Mouse (Mus musculus): Measurements from ENCODE around the gene Ruvbl2. TPM values are rescaled to one million over a fixed set of nuclear protein-coding genes. Genes with fewer than 3 reads are reported as not detected.
A peak's percentile ranks its signal among the peaks of the same experiment; 100 is the strongest.

Ruvbl2 gene
- polyA plus RNA-seq, 1 experiment from 2014 or later: 107 TPM

DNA sequence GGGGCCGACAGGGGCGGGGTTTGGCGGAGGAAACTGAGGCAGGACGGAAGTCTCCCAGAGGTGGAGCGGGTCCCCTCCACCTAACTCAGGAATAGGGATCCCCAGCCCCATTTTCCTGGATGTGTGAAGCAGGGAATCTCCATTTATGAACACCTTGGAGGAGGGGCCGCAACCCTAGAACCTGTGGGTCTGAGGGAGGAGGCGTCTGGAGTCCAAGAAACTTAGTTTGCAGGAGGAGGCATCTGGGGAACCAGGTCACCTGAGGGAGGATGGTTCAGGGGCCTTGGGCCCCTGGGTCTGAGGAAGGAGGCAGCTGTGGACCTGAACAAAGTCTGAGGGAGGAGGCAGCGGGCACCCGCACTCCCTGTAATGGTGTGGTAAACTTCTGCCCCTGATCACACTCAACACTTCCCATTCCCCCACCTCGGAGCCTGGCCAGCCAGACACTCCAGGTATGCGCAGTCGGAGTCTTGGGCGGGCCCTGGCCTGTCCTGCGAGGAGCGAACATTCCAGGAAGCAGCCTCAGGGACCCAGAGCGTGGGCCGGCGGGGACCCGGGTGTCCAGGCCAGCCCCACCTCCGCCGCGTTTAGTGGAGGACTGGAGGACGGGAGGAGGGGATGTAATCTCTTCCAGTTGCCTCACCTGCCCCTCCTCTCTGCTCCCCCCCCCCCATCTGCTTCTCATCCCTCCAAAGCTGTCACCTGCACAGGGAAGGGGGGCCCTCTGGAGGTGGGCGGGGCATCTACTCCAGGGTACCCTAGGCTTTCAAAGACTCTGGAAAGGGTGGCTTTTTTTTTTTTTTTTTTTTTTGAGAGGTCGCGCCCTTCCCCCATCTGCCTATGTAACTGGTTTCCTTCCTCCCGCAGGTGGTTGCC, 23.8 kb downstream of the Ruvbl2 start:
- peak overlapping the region; percentile 88 for H3K4me2 ChIP-seq
- ATAC-seq (replicated peaks): peak; percentile 51
- H3K27me3 ChIP-seq (replicated peaks): peaks cover 95% of the 10 kb centered on the region
- no peaks in the 10 kb centered on the region for H3K36me3 ChIP-seq (replicated peaks)
- 2% methylated on average over 26 of the region's 27 CpGs for WGBS
- peak overlapping the region; percentile 46 for H3K9ac ChIP-seq
- peak overlapping the region; percentile 44 for H3K4me3 ChIP-seq
- no peaks in the 10 kb centered on the region for H3K9me3 ChIP-seq
- no peak overlapping the region for H3K27ac ChIP-seq
- H3K4me1 ChIP-seq: peaks cover 11% of the 10 kb centered on the region

DNA sequence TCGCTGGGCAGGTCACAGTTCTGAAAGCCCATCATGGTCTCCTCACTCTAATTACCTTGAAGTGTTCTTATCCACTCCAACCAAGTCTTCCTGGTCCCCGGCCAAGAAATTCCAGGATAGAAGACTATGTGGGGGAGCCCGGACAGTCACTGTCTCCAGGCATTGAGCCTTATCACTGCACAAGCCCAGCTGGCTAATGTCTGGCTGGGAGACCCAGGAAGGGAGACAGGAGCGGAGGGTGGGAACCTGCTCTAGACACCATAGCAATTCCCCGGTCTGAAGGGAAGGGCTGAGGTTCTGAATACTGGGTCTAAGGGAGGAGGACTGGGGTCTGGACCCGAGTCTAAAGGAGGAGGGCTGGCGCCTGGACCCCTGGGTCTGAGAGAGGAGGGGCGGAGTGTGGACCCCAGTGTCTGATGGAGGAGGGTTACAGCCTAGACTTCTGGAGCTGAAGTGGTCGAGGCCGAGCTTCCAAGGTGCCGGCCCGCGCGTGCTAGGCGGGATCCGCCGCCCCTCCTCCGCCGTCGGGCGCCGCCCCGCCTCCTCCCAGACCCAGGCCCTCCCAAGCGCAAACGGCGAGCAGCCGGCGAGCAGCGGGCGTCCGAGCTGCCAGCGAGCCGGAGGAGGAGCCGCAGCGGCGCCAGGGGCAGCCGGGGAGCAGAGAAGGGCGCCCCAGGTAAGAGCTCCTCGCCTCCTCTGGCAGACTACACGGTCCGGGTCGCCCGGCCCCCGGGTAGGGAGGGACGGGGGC, 24.6 kb downstream of the Ruvbl2 start, which contains the start of gene Ntf5:
Ntf5 (plus strand) TSS at position 583 of the 751 bp plus-strand sequence.
- peak; percentile 62 for ATAC-seq (replicated peaks)
- Histone ChIP-seq H3K9me3 (no peaks in the 10 kb centered on the region), H3K36me3 (replicated peaks) (no peaks in the 10 kb centered on the region), H3K27me3 (replicated peaks) (peaks cover 95% of the 10 kb centered on the region), H3K4me3 (peak within 1 kb of the TSS; percentile 44), H3K4me1 (peaks cover 11% of the 10 kb centered on the region), H3K27ac (no peak within 1 kb of the TSS), H3K9ac (peak within 1 kb of the TSS; percentile 46), H3K4me2 (peak within 1 kb of the TSS; percentile 88)
- 3% methylated on average over 35 of the region's 45 CpGs for WGBS

DNA sequence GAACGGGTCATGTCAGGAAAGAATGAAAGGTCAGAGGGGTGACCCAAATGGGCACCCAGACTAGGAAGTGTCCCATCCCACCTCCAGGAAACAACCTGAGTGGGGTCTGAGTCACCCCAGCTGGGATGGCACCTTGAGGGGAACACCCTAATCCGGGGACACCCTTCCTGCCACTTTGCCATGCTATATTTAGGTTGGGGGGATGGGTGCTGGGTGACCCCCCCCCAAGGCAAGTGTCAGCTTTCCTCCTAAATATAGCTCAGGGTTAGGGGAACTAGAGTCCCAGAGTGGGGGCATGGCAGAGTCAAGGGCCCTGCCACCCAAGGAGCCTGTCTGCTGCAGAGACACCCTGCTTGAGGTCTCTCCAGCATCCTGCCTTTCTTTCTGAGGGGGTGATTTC, 25.5 kb downstream of the Ruvbl2 start:
- Histone ChIP-seq H3K4me1 (peaks cover 11% of the 10 kb centered on the region), H3K27ac (no peak overlapping the region), H3K9ac (no peak overlapping the region), H3K27me3 (replicated peaks) (peaks cover 95% of the 10 kb centered on the region), H3K36me3 (replicated peaks) (no peaks in the 10 kb centered on the region), H3K9me3 (no peaks in the 10 kb centered on the region), H3K4me2 (no peak overlapping the region), H3K4me3 (no peak overlapping the region)
- 90% methylated on average over 2 of the region's 2 CpGs for WGBS
- ATAC-seq (replicated peaks): no peak

DNA sequence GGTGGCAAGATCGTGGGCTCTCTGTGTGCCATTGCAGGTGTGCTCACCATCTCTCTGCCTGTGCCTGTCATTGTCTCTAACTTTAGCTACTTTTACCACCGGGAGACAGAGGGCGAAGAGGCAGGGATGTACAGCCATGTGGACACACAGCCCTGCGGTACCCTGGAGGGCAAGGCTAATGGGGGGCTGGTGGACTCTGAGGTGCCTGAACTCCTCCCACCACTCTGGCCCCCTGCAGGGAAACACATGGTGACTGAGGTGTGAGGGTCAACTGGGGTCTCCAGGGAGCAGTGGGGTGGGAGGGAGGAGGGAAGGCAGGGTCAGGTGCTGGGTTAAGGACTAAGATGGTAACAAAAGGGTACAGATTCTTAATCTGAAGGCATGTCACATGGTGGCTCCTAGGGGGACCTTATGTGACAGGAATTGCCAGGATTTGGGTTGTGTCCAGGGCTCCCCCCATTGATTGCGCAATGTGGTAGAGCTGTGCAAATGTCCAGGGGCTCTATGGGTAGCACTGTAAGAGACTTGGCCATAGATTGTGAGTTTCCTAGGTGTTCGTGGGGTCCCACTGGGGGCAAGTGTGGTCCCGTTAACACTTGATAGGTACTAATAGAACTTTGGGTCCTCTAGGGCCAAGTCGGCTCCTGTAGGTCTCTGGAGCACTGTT, 28.3 kb downstream of the Ruvbl2 start:
- peaks cover 96% of the 10 kb centered on the region for H3K27me3 ChIP-seq (replicated peaks)
- ATAC-seq (replicated peaks): no peak
- H3K4me1 ChIP-seq: peaks cover 20% of the 10 kb centered on the region
- H3K36me3 ChIP-seq (replicated peaks): no peaks in the 10 kb centered on the region
- H3K9me3 ChIP-seq: no peaks in the 10 kb centered on the region
- H3K27ac ChIP-seq: no peak overlapping the region
- H3K4me2 ChIP-seq: no peak overlapping the region
- WGBS: 85% methylated on average over 8 of the region's 8 CpGs
- no peak overlapping the region for H3K9ac ChIP-seq
- H3K4me3 ChIP-seq: no peak overlapping the region

DNA sequence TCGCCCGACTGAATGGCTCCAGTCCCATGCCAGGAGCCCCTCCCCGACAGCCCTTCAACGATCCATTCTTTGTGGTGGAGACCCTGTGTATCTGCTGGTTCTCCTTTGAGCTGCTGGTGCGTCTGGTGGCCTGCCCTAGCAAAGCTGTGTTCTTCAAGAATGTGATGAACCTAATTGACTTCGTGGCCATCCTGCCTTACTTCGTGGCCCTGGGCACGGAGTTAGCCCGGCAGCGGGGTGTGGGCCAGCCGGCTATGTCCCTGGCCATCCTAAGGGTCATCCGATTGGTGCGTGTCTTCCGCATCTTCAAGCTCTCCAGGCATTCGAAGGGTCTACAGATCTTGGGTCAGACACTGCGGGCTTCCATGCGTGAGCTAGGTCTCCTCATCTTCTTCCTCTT, 28.9 kb downstream of the Ruvbl2 start:
- no peaks in the 10 kb centered on the region for H3K36me3 ChIP-seq (replicated peaks)
- WGBS: 86% methylated on average over 17 of the region's 17 CpGs
- no peak overlapping the region for H3K4me2 ChIP-seq
- H3K9ac ChIP-seq: no peak overlapping the region
- H3K27me3 ChIP-seq (replicated peaks): peaks cover 90% of the 10 kb centered on the region
- no peak for ATAC-seq (replicated peaks)
- no peak overlapping the region for H3K4me3 ChIP-seq
- H3K27ac ChIP-seq: no peak overlapping the region
- H3K9me3 ChIP-seq: no peaks in the 10 kb centered on the region
- H3K4me1 ChIP-seq: peaks cover 16% of the 10 kb centered on the region

DNA sequence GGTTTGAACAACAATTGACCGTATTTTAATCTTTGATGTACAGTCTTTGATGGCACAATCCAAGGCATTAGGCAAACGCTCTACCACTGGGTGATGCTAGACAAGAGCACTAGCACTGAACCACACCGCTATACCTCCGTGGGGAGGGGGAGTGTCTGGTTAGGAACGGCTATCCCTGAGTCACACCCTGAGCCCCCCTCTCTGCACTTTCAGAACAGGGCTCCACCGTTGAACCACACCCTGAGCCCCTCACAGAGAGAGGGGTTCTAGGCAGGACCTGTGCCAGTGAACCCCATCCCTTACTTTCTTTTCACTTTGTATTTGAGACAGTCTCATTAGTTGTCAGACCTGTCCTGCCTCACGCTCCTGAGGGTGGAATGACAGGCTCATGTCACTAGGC, 29.5 kb downstream of the Ruvbl2 start:
- Histone ChIP-seq H3K4me2 (no peak overlapping the region), H3K9me3 (no peaks in the 10 kb centered on the region), H3K27me3 (replicated peaks) (peaks cover 84% of the 10 kb centered on the region), H3K36me3 (replicated peaks) (no peaks in the 10 kb centered on the region), H3K9ac (no peak overlapping the region), H3K4me1 (peaks cover 10% of the 10 kb centered on the region), H3K4me3 (no peak overlapping the region), H3K27ac (no peak overlapping the region)
- ATAC-seq (replicated peaks): no peak
- WGBS: 72% methylated on average over 7 of the region's 7 CpGs

DNA sequence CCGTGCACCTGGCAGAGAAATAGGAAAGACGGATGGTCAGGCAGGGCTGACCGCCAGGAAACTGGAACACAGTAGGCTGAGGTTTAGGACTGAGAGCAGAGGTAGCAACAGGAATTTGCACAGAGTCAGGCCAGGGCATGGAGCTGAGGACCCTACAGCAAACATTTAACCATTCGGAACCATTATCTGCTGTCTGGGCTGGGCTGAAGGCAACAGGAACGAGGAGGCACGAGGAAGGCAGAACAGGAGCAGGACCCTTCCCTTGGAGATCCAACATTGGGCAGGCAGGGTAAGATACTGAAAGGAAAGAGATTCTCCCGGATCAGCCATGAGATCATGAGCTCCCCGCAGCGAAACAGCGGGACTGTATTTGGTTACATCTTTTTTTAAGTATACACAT, 30.1 kb downstream of the Ruvbl2 start:
- Histone ChIP-seq H3K36me3 (replicated peaks) (no peaks in the 10 kb centered on the region), H3K9me3 (no peaks in the 10 kb centered on the region), H3K27ac (no peak overlapping the region), H3K4me2 (no peak overlapping the region), H3K27me3 (replicated peaks) (peaks cover 78% of the 10 kb centered on the region), H3K9ac (no peak overlapping the region), H3K4me3 (no peak overlapping the region), H3K4me1 (peaks cover 9% of the 10 kb centered on the region)
- no peak for ATAC-seq (replicated peaks)
- 79% methylated on average over 10 of the region's 10 CpGs for WGBS

DNA sequence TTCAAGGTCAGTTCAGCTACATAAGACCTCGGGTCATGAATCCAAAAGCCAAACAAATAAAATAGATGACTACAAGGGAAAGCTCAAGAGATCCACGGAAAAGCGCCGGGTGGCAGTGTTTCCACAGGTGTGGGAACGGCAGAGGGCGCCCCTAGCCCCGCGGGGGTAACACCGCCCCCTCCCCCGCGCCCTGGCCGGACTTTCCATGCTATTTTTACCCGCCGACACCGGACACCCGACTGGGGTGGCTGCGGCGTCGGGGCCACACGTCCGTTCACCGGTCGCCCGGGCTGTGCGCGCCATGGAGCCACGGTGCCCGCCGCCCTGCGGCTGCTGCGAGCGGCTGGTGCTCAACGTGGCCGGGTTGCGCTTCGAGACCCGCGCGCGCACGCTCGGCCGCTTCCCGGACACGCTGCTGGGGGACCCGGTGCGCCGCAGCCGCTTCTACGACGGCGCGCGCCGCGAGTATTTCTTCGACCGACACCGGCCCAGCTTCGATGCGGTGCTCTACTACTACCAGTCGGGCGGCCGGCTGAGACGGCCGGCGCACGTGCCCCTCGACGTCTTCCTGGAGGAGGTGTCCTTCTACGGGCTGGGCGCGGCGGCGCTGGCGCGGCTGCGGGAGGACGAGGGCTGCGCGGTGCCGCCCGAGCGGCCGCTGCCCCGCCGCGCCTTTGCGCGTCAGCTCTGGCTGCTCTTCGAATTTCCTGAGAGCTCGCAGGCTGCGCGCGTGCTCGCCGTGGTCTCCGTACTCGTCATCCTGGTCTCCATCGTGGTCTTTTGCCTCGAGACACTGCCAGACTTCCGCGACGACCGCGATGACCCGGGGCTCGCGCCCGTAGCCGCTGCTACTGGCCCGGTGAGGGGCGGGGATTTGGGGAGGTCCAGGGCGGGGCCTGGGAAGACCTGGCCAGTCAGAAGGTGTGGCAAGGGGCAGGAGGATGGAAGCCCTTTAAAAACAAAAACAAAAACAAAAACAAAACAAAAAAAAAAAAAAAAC, 31.4 kb downstream of the Ruvbl2 start:
- Histone ChIP-seq H3K9ac (no peak overlapping the region), H3K4me3 (peak overlapping the region; percentile 35), H3K9me3 (no peaks in the 10 kb centered on the region), H3K4me1 (peaks cover 9% of the 10 kb centered on the region), H3K4me2 (peak overlapping the region; percentile 51), H3K27ac (no peak overlapping the region), H3K27me3 (replicated peaks) (peaks cover 74% of the 10 kb centered on the region), H3K36me3 (replicated peaks) (no peaks in the 10 kb centered on the region)
- no peak for ATAC-seq (replicated peaks)
- WGBS: 3% methylated on average over 111 of the region's 114 CpGs

DNA sequence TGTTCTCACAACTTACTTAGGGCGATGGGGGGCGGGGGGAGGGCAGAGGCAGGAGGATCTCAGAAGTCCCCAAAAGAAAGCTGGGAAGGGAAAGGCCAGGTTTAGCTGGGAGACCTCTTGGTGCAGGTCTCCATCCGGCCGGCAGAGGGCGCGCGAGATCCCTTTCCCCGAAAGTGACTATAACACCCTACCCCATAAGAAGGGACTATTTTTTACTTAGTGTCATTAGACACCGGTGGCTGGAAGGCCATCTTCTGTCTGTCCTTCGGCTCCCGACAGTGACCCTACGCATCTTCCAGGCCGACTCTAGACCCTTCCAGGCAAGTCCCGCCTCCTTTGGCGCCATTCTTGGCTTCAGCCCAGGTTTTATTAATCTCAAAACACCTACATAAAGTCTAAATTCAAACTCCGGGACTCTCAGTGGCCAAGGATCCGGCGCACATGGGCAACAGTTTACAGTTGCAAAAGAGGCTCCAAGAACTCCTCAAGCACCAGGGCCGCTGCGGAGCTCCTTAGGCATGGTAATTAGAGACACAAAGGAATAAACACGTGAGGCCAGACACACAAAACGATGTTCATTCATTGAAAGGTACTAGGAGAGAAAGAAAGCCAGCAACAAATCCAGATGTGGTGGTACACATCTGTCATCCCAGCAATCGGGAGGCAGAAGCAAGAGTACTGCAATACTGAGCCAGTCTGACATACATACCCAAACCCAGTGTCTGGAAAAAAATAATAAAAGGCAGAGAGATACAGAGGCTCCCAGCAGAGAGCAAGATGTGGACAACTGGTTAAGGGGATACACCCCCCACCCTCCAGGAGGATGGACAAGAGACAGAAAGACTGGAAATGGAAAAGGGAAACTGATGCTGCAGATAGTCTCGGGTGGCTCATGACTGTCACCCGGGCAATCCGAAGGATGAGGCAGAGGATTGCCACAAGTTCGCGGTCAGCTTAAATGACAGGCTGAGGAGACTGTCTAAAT, 32.5 kb downstream of the Ruvbl2 start, which contains the start of gene Kcna7:
Kcna7 (plus strand) TSS at position 563 of the 985 bp plus-strand sequence.
- no peak for ATAC-seq (replicated peaks)
- Histone ChIP-seq H3K36me3 (replicated peaks) (no peaks in the 10 kb centered on the region), H3K4me2 (peak within 1 kb of the TSS; percentile 51), H3K9ac (no peak within 1 kb of the TSS), H3K4me1 (peaks cover 9% of the 10 kb centered on the region), H3K27me3 (replicated peaks) (peaks cover 64% of the 10 kb centered on the region), H3K4me3 (peak within 1 kb of the TSS; percentile 35), H3K27ac (no peak within 1 kb of the TSS), H3K9me3 (no peaks in the 10 kb centered on the region)
- 11% methylated on average over 28 of the region's 28 CpGs for WGBS

DNA sequence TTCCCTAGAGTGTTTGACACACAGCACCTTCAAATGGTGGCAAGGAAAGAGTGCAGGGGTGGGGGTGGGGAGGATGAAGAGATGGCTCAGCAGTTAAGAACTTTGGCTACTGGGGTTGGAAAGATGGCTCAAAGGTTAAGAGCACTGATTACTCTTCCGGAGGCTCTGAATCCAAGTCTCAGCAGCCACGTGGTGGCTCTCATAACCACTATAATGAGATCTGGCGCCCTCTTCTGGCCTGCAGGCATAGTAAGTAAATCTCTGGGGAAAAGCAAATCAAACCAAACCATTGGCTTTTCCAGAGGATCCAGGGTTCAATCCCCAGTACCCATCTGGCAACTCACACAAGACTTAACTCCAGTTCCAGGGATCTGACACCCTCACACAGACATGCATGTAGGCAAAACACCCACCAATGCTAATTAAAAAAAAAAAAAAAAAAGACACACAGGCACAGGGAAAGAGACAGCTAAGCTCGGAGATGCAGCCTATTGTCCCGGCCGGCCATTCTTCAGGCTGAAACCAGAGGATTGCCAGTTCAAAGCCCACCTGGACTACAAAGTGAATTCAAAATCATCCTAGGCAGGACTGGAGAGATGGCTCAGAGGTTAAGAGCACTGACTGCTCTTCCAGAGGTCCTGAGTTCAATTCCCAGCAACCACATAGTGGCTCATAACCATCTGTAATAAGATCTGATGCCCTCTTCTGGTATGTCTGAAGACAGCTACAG, 34.2 kb downstream of the Ruvbl2 start:
- Histone ChIP-seq H3K4me2 (no peak overlapping the region), H3K9me3 (no peaks in the 10 kb centered on the region), H3K27ac (no peak overlapping the region), H3K4me3 (no peak overlapping the region), H3K9ac (no peak overlapping the region), H3K27me3 (replicated peaks) (peaks cover 47% of the 10 kb centered on the region), H3K4me1 (peaks cover 9% of the 10 kb centered on the region), H3K36me3 (replicated peaks) (no peaks in the 10 kb centered on the region)
- ATAC-seq (replicated peaks): no peak
- 46% methylated on average over 6 of the region's 6 CpGs for WGBS
